Mouse (Mus musculus) heart, postnatal 0 days (tissue): ENCODE results near the gene Cdon.

Experiments used
- CTCF ChIP-seq: IDR thresholded peaks from 2 replicates; pipeline ENCODE4 v1.5.1; 2016; ENCODE audit warnings: antibody characterized with exemption, control low read depth, low read depth
- EP300 ChIP-seq: IDR thresholded peaks from 2 replicates; pipeline ENCODE4 v1.6.1; 2016; ENCODE audit warnings: antibody characterized with exemption, low read depth

DNA sequence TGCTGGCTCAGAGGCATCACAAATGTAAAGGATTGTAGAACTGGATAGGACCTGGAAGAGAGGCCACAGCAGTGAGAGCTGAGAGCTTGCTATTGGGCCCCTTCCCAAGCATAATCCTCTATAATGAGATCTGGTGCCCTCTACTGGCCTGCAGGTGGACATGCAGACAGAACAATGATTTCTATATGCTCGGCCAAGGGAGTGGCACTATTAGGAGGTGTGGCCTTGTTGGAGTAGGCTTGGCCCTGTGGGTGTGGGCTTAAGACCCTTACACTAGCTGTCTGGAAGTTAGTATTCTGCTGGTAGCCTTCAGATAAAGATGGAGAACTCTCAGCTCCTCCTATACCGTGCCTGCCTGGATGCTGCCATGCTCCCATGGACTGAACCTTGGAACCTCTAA, 114.2 kb downstream of the Cdon start:
- TF ChIP-seq CTCF: peak; percentile 95
- TF ChIP-seq EP300: no peak
